Mouse (Mus musculus): Measurements from ENCODE around the gene Gm11111. TPM values are rescaled to one million over a fixed set of nuclear protein-coding genes. Genes with fewer than 3 reads are reported as not detected.
"Not testable (repeated sequence)": the region's sequence is repeated elsewhere in the genome, so short reads cannot be mapped to it uniquely, and the experiment has no call there.

The Gm11111 gene
- polyA plus RNA-seq (2017; shearing (Covaris generic)) = not detected

GRCm38 (mm10) chr5:98552395-98552794 is at the start of gene Gm11111:
Gm11111 (plus strand) TSS chr5:98552695.
- ATAC-seq = no peak

- no peak for ATAC-seq
Observed at GRCm38 (mm10) chr5:98516214-98516613, 36.3 kb upstream of the Gm11111 start.

GRCm38 (mm10) chr5:98520118-98520517 is 32.4 kb upstream of the Gm11111 start:
- ATAC-seq = no peak

- ATAC-seq = no peak
Observed at GRCm38 (mm10) chr5:98522270-98522977, 30.1 kb upstream of the Gm11111 start.

GRCm38 (mm10) chr5:98523050-98523449 is 29.4 kb upstream of the Gm11111 start:
- no peak for ATAC-seq

- no peak for ATAC-seq
Observed at GRCm38 (mm10) chr5:98523783-98524182, 28.7 kb upstream of the Gm11111 start.

GRCm38 (mm10) chr5:98541333-98541732 is 11.2 kb upstream of the Gm11111 start:
- ATAC-seq = no peak

GRCm38 (mm10) chr5:98550285-98550684 is 2.2 kb upstream of the Gm11111 start:
- no peak for ATAC-seq

- ATAC-seq = no peak
Observed at GRCm38 (mm10) chr5:98550873-98551272, 1.6 kb upstream of the Gm11111 start.

- no peak for ATAC-seq
Observed at GRCm38 (mm10) chr5:98552811-98553601, 511 bp downstream of the Gm11111 start.

- no peak for ATAC-seq
Observed at GRCm38 (mm10) chr5:98561301-98561700, 8.8 kb downstream of the Gm11111 start.

- ATAC-seq = no peak
Observed at GRCm38 (mm10) chr5:98562806-98563205, 10.3 kb downstream of the Gm11111 start.

- no peak for ATAC-seq
Observed at GRCm38 (mm10) chr5:98563801-98564200, 11.3 kb downstream of the Gm11111 start.

GRCm38 (mm10) chr5:98566461-98567193 is 14.1 kb downstream of the Gm11111 start:
- no peak for ATAC-seq

GRCm38 (mm10) chr5:98568481-98568880 is 16.0 kb downstream of the Gm11111 start:
- no peak for ATAC-seq

GRCm38 (mm10) chr5:98569029-98569513 is 16.6 kb downstream of the Gm11111 start:
- ATAC-seq = no peak

- ATAC-seq = no peak
Observed at GRCm38 (mm10) chr5:98572392-98572791, 19.9 kb downstream of the Gm11111 start.

- ATAC-seq = no peak
Observed at GRCm38 (mm10) chr5:98574711-98575470, 22.4 kb downstream of the Gm11111 start.

- no peak for ATAC-seq
Observed at GRCm38 (mm10) chr5:98575471-98575834, 23.0 kb downstream of the Gm11111 start.

- ATAC-seq = not testable (repeated sequence)
Observed at GRCm38 (mm10) chr5:98576538-98576937, 24.0 kb downstream of the Gm11111 start.

- ATAC-seq = no peak
Observed at GRCm38 (mm10) chr5:98578398-98578797, 25.9 kb downstream of the Gm11111 start.

- ATAC-seq = no peak
Observed at GRCm38 (mm10) chr5:98580811-98581210, 28.3 kb downstream of the Gm11111 start.

All from activated CD4-positive, CD25-positive, alpha-beta regulatory T cell, adult 4 months (primary cell).